Mouse (Mus musculus): ENCODE measurements at regions not wholly inside any gene's neighbourhood (a gene's known extent, or its start where the extent isn't known, plus 50 kb on each side); places are given as distances from the start of the nearest gene placed in this dataset.

DNA sequence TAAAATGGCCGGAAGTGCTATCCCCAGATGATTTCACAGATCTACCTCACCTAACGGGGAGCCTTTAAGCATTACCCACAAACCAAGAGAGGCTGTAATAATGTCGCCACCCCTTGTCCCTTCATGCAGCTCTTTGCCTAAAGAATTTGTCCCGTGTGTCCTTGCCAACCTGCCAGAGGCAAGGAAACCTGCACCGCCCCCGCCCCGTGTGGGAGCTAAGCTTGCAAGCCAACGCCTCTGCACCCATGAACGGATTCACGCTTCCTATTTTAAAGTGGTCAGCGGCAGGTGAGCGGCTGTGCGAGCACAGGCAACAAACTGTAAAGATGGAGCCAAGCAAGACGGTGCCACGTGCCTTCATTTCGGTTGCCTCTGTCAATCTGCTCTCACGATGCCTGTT lies 63.1 kb downstream of the Gm11011 start:
- no peak for DNase-seq

DNA sequence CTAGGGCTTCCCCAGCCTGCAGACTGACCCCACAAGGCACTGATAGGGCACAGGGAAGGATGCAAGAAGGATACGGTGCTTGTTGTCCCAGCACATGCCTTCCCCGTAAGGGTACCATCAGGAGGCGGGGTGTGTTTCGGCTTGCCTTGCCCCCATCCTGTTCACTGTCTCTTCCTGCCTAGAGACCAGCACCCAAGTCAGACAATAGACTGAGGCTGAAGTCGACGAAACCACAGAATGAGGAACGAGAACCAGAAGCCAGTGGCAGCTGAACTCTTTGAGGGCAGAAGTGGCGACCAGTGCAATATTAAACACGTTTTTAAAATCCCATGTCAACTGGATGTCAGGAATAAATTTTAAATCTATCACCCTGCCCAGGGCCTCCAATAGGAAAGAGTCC lies 67.6 kb downstream of the Gm11011 start:
- DNase-seq = no peak

GRCm38 (mm10) chr2:169515350-169515749 lies 72.2 kb downstream of the Gm11011 start:
- DNase-seq = peak in 1 of 2 experiments; percentile 10

DNA sequence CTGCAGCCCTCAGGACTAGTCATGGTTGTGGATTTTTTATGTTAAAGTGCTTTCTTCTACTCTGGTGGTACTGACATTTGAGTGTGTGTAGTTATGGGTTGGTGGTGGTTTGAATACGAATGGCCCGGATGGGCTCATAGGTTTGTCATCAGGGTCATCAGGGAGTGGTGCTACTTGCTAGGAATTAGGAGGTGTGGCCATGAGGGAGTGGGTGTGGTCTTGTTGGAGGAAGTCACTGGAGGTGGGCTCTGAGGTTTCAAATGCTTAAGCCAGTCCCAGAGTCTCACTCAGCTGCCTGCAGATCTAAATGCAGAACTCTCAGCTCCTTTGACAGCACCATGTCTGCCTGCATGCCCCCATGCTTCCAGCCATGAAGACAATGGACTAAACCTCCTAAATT lies 76.8 kb downstream of the Gm11011 start:
- DNase-seq = no peak

DNA sequence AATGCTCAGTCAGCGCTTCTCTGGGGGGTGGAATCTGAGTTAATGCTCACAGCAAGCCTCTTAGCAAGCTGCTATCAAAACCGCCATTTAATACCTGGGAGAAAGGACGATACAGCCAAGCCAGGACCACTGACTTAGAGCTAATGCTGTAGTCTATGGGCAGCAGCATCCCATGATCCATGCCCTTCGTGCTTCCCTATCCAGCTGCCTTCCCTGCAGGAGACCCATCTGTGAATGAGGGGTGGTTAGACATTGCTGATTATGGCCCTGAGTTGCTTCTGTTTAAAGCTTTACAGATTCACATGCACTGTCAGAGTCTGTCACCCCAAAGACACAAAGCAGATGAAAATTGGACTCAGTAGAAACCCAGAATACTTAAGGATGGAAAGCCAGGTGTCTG lies 78.1 kb downstream of the Gm11011 start:
- DNase-seq = no peak

GRCm38 (mm10) chr2:169504416-169505057 lies 83.0 kb downstream of the Gm11011 start:
- DNase-seq = peak in 1 of 2 experiments; percentile 1

- DNase-seq = no peak
Measured at GRCm38 (mm10) chr2:169503598-169503958, 84.0 kb downstream of the Gm11011 start.

DNA sequence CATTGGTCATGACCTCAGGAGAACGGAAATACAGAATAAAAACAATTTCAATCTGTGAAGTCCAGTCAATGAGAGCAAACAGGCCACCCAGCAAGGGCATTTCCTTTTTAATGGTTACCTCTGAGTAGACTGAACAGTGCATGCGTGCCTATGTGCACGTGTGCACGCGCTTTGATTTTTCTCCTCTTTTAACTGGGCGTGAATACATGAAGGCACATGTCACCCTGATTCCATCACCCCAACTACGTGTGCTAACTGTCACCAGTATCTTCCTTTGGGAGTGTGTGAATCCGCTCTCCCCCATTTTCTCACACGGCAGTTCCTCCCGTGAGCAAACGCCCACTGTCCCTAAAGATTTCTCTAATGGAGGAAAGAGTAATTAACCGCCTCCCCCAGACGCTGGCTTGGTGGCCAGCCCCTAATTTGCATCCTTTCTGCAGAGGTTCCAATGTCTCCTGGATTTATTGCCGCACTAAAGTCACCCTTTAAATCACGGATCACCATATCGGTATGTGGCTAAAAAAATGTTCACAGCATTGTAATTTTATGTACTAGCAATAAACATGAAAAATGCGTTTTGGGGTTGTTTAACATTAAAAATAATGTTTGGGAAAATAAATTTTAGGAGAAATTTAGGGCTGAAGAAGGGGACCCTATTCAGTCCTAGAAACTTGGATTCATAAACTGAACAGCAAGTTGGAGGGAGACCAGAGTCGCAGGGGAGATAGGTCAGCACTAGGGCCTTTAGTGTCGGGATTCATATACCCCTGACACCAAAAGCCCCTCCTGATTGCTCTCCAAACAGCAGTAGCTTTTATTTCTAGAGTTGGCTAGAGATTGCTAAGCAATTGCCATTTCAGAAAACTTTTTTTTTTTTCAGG lies 84.6 kb downstream of the Gm11011 start:
- no peak for DNase-seq

- no peak for DNase-seq
Measured at GRCm38 (mm10) chr2:169501736-169502340, 85.7 kb downstream of the Gm11011 start.

DNA sequence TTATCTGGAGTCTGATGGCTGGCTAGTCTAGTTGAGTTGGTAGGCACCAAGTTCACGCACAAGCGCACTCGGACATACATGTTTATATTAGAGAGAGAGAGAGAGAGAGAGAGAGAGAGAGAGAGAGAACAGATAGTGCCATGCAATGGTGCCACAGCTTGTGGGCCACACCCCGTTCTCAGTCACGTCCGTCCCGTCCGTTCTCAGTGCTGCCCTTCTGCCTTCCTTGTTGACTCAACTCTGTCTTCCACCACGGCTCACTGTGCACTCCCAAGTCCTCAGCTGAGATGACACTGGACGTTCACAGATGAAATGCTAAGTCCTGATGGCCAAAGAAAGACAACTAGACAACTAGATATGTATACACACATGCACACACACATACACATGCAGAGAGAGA lies 92.2 kb downstream of the Gm11011 start:
- DNase-seq = no peak

DNA sequence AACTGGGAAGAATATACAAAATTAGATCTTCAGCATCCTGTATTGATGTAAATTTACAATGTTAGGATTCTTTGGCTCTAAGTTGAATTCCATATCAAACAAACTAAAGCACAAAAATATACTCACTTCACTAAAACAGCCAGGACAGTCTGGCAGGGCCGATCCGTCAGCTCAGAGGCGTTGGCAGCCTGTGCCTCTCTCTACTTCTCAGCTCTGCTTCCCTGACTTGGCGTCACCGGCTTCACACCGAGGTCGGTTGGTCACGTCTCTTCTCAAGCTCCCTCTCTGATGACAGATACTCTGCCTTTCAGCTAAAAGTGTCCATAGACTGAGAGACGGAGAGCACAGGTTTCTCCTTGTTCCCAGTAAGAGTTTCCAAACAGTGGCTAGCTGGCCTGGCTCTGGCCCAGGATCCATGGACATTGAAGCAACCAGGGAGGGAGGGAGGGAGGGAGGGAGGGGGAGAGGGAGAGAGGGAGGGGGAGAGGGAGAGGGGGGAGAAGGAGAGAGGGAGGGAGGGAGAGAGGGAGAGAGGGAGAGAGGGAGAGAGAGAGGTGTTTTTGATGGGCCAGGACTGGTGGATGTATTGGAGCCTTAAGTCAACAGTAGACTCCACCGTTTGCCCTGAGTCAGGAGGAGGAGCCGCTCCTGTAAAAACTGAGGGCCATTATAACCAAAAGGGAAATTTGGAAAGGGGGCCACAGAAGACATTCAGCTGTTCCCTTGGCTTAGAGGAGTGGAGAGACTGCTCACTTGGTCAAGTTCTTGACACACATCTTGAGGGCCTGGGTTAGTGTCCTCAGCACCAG lies 92.8 kb downstream of the Gm11011 start:
- peak; percentile 14 to 55 for DNase-seq

GRCm38 (mm10) chr2:169493609-169494275 lies 93.8 kb downstream of the Gm11011 start:
- DNase-seq = no peak

GRCm38 (mm10) chr2:169483934-169484333 lies 103.6 kb downstream of the Gm11011 start:
- peak in 1 of 2 experiments; percentile 31 for DNase-seq

DNA sequence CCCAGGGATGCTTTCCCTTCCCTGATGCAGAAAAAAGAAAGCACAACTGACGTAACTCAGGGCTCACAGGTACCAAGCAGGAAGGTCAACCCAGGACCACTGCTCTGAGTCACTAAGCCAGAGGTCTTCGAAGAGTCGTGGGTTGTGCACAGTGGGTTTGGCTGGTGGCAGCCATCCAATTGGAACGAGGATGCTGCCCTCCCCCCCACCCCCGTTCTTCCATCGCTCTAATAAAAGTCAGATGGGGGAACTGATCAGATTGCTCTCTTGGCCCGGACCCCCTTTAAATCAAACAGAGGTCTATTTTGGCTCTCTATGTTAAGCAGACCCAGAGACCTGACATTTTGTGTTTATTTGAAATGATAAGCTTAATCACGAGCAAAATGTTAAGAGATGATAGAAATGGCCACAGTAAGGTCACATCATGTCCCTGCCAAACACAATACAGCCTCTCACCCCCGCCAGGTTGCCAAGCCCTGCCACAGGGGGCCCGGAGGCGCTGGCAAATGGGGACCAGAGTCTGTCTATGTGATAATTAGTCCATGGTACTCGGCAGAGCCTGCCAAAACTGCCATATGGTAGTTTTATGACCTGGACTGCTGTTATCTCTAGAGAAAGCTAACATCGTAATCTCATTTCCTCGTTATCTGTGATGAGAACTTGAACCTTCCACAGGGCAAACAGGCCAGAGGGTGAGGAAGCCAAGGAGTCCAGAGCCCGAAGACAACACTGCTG lies 105.6 kb downstream of the Gm11011 start:
- no peak for DNase-seq

GRCm38 (mm10) chr2:169474418-169475112 lies 113.0 kb downstream of the Gm11011 start:
- DNase-seq = no peak

- DNase-seq = no peak
Measured at GRCm38 (mm10) chr2:169469538-169469937, 118.0 kb downstream of the Gm11011 start.

DNA sequence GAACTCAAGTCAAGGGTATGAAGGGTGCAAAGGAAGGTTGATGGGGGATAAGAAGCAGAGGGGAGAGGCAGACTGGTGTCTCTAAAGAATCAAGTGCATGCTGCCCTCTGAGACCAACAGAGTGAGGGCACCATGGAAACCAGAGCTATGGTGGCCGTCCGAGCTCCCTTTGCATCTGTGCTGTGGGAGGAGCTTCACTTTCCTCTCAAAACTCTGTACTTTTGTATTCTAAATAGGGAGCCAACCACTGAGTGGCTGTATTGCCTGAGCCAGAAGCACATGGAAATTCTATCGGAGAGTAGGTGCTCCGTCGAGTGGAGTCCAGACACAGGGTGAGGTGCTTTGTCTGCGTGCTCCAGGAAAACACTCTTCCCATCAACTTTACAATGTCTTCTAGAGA lies 119.9 kb downstream of the Gm11011 start:
- no peak for DNase-seq

GRCm38 (mm10) chr2:169464106-169464505 lies 123.4 kb downstream of the Gm11011 start:
- no peak for DNase-seq

DNA sequence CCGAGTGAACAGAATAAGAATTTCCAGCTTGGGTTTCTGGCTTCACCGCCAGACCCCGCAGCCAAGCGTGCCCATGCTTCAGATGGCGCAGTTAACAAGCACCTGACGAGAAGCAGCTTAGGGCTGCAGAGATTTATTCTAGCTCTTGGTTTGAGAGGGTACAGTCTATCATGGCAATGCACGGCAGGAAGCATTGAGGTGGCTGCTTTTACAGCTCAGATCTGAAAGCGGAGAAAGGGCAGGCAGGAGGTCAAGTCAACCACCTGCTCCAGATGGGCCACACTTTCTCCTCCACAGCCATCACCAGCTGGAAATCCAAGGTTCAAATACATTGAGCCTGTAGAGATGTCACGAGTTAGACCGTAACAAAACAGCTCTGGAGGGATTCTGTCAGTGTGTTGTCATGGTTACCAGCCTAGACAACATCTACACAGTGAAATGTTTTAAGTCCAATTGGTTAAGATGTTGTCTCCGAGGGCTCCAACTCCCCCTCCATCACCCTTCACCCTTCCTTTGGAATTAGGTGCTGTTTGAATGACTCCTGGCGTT lies 126.0 kb downstream of the Gm11011 start:
- DNase-seq = no peak

DNA sequence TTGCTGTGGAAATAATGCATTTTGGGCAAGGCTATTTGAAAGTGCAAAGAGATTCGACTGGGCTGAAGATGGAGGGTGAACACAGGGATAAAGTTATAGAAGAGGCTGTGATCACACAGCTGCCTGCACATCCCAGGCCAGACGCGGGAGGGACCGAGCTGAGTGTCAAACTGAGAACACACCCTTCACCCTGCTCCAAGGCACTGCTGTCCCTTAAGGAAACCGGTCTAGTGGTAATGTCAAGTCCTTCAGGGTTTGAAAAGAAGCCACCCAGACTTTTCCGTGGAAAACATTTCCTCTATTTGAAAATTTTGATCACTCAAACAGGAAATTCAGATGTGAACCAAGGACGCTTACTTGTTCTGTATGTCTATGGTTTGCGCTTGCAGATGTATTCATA lies 134.6 kb downstream of the Gm11011 start:
- no peak for DNase-seq

DNA sequence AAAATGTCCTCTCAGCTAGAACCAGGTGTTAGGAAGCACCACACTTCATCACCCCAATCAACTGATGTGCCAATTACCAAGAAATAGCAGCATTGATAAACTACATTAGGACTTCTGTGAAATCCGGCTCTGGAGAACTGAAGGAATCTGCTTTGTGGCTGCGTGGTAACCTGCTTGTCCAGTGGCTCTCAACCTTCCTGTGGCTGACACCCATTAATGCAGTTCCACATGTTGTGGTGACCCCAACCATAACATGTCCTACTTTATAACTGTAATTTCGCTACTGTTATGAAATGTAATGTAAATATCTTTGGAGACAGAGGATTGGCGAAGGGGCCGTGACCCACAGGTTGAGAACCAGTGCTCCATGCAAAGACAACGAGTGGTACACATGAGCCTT lies 136.7 kb downstream of the Gm11011 start:
- DNase-seq = no peak
